Mouse (Mus musculus): ENCODE results near the gene Clgn.

DNA sequence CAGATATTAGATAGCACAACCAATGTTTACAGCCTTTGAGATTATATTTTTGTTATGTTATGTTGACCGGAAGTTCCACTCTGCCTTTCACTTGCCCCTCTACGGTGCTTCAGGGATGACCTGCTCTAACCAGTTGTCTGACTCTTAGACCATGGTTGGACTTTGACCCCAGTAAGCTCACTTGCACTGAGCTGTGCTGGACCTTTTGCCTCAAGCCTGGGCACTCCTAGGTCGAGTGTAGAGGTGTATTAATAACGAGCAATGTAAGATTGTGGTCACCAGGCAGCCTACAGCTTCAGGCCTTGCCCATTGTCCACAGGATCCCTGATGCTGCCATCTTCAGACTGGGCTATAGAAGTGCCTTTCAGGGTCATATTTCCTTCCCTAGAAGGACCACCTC is 8.1 kb downstream of the Clgn start:
- TF ChIP-seq ZNF384 (IDR thresholded peaks at IDR 0.05; ENCODE audit: low read depth, low read length) (no peak), KAT2A (conservative IDR thresholded peaks at IDR 0.05; ENCODE audit: low read depth, low read length) (no peak), EP300 (IDR thresholded peaks at IDR 0.05; ENCODE audit: low read depth in 1 of 2, low read length in 2 of 2) (no peak), POLR2A (IDR thresholded peaks at IDR 0.05; ENCODE audit: control insufficient read depth in 1 of 2, insufficient read depth in 1 of 2, low read depth in 1 of 2, low read length in 2 of 2, poor library complexity in 1 of 2) (no peak), MAX (IDR thresholded peaks at IDR 0.05; ENCODE audit: low read length) (no peak), TBP (IDR thresholded peaks at IDR 0.05; ENCODE audit: low read depth, low read length) (no peak), USF2 (IDR thresholded peaks at IDR 0.05; ENCODE audit: borderline replicate concordance in 1 of 2, insufficient read depth in 1 of 2, low read depth in 1 of 2, low read length in 2 of 2) (no peak), CTCF (IDR thresholded peaks at IDR 0.05 in 2 of 3, conservative IDR thresholded peaks at IDR 0.05 in 1 of 3; ENCODE audit: control insufficient read depth in 1 of 3, insufficient read depth in 1 of 3, low read depth in 2 of 3, low read length in 3 of 3, poor library complexity in 1 of 3, severe bottlenecking in 1 of 3) (no peak), GATA1 (IDR thresholded peaks at IDR 0.05; ENCODE audit: low read depth, low read length) (no peak), ELF1 (IDR thresholded peaks at IDR 0.05; ENCODE audit: low read depth, low read length) (no peak), POLR2AphosphoS2 (IDR thresholded peaks at IDR 0.05; ENCODE audit: low read length) (no peak), TAL1 (IDR thresholded peaks at IDR 0.05; ENCODE audit: low read length) (no peak), E2F4 (IDR thresholded peaks at IDR 0.05; ENCODE audit: borderline replicate concordance, low read depth, low read length) (no peak)

Data from MEL (cell line).